Mouse (Mus musculus) layer of hippocampus, adult 6 months (tissue): Measurements from ENCODE around the gene Dach2. TPM values are rescaled to one million over a fixed set of nuclear protein-coding genes. Genes with fewer than 3 reads are reported as not detected.

Source experiments
- long read RNA-seq, 2 experiments: library from polyadenylated mRNA; unstranded; transcript quantifications; one replicate each; pipeline ENCODE4 v2.0.0; 2019 to 2020
- polyA plus RNA-seq: library from polyadenylated mRNA; unstranded; fragments of <200 nt; fragmentation: Nextera tagmentation; gene quantifications from 2 replicates; pipeline ENCODE4 v1.2.3, GENCODE M21; 2021

Gene Dach2
- polyA plus RNA-seq: 0.62 and 0.83 TPM in 2 replicates
- long read RNA-seq, experiment 1, partial matches to known transcripts: 2 of 3 reads
- long read RNA-seq, experiment 1, other reads (novel, unspliced or antisense): 1 of 3 reads
- long read RNA-seq, experiment 2, full-length matches to known transcripts: 1 of 2 reads
- long read RNA-seq, experiment 2, partial matches to known transcripts: 1 of 2 reads
- long read RNA-seq, experiment 2, other reads (novel, unspliced or antisense): 0 of 2 reads

DNA sequence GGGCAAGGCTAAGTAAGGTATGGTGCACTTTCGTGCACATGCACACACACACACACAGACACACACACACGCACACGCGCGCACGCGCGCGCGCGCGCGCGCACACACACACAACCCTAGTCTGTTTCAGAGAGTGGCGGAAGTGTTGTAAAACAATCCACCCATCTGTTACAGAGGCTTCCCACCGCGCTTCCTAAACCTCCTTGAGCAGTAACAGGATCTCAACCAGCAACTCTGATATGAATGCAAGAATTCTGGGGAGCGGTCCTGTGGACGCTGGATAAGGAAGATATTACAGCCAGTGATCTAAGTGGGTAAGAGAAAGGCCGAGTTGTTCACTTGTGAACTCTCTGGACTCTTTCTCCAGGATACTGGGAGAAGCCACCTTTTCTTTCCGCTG is at the start of gene Dach2:
TSS of gene Dach2 (plus strand) at position 107 of the 400 bp plus-strand sequence.

Other genes with a start within 250 kb of the Dach2 start
- gene Chm, start 112.0 kb upstream of the Dach2 start, polyA plus RNA-seq: 10.8 and 11.8 TPM in 2 replicates